Mouse (Mus musculus) heart, postnatal 10 days (tissue): ENCODE measurements around the gene Manf. TPM values are rescaled to one million over a fixed set of nuclear protein-coding genes. Genes with fewer than 3 reads are reported as not detected.

Source experiments
- DNase-seq, 2 experiments: peaks; one replicate each; pipeline ENCODE4 v3.0.0; 2021
- intact Hi-C: fragments of 180-260 bp; cut with DNase I; formaldehyde crosslinking; loops from one replicate; pipeline ENCODE4 v1.15.1; 2025
- total RNA-seq, 2 experiments: library from RNA; stranded (reverse); gene quantifications; 2 replicates each; pipeline ENCODE4 v1.2.3; 2021

The Manf gene
- total RNA-seq, 2 experiments from 2014 or later, result 95.7 to 95.9 TPM

DNA sequence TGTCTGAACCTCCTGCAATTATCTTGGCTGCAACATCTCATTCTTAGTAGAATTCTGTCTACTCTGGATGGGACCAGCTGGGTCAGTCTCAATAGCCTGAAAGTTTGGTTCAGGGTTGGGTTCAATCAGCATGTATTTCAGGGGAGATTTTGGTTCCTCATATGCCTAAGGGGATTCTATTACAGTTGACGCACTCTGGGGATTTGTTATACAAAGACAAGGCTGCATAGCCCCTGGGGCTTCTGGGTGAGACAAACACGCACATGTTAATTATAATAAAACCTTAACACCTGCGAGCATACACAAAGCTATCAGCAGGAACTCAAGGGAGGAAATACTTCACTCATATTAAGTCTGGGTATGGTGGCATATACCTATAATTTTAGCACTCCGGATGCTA lies 85.3 kb downstream of the Manf start:
- intact Hi-C loops, result no loop called here

DNA sequence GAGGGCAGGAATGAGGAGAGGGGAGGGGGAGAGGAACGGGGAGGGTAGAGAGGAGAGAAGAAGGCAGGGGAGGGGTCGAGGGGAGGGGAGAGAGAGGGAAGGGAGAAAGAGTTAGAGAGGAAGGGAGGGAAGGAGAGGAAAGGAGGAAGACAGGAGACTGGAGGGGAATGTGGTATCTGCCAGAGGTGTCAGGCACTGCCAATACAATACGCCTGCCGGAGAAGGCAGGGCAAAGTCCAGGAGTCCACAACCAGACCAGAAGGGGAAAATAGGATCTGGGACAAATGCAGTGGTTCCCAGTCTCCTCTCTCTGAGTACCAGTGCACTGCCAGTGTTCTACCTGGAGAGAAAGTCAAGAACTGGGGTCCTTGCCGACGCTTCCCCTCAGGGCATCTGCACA lies 100.9 kb downstream of the Manf start:
- DNase-seq, result no peak
- intact Hi-C loops, result no loop called here

More for the DNA sequence above, 85.3 kb downstream of the Manf start:
- no peak for DNase-seq

DNA sequence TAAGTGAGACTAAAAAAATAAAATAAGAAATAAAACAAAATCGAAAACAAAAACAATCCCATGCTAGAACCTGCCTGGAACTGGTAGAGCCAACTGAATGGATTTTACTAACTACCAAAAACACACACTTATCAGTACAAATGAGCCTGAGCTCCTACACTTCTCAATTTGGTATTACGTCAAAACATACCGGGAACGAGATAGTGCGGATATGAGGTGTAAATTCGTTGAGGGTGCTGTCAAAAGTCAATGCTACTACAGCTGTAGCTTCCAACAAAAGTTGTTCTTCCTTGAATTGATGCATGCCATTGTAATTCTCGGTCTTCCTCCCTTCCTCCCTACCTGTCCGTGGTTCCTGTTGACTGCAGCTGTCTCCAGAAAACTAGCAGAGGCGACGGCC lies 102.4 kb downstream of the Manf start:
- intact Hi-C loops, result loop anchor here (2.0 kb wide), 1 partner anchor 103 kb away; no protein-coding TSS in a partner anchor
- no peak for DNase-seq

DNA sequence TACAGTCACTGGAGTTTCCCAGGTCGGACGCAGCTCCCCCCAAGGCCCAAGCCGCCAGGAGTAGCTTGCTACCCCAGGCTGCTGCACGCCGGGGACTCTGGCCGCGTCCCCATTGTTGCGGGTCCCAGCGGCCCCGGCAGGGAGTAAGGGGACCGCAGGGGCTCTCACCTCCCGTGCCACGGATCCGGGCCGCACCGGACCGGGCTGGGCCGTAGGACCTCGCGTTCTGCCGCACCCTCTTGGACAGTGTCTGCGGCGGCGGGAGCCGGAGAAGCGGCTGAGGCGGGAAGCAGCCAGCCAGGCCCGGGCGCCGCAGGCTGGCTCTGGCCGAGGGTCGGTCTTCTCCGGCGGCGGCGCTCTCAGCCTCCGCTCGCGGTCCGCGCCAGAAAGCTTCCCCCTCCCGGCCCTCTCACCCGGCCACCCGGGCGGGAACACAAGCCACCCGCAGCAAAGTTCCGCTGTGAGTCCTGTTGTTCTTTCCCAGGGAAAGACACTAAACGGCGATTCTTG lies 102.9 kb downstream of the Manf start, which contains the start of gene Rad54l2:
Rad54l2 (minus strand) TSS at position 383 of the 510 bp plus-strand sequence.
- peak; percentile 90 to 94 for DNase-seq
- intact Hi-C loops, result loop anchor here (2.0 kb wide), 1 partner anchor 102 kb away; no protein-coding TSS in a partner anchor

Other genes with a start within 250 kb of the Manf start
- not detected for gene Grm2, start 235.9 kb downstream of the Manf start, total RNA-seq
- gene Tex264, start 206.1 kb downstream of the Manf start, total RNA-seq, result 10 to 100 TPM; 35.4 to 37.4 TPM
- gene Rad54l2, start 102.8 kb downstream of the Manf start, total RNA-seq, result 10 to 100 TPM; 14.6 to 15.8 TPM
- 10 to 100 TPM; 23.1 to 25.8 TPM for gene Dcaf1, start 70.1 kb downstream of the Manf start, total RNA-seq
- gene Rbm15b, start 4.6 kb downstream of the Manf start, total RNA-seq, result 10 to 100 TPM; 18.1 to 19.8 TPM